Mouse (Mus musculus) retina, adult 2 months (tissue): ENCODE measurements around the gene Arfrp1.
A peak's percentile ranks its signal among the peaks of the same experiment; 100 is the strongest.

Experiments used
- DNase-seq: peaks from one replicate; pipeline ENCODE4 v3.0.0-alpha.2; 2012; ENCODE audit warnings: low read depth, low spot score

Arfrp1 gene

GRCm38 (mm10) chr2:181364860-181365596 is at the start of gene Arfrp1, which contains the start of gene Zgpat:
TSS of gene Arfrp1 (minus strand) at chr2:181365404.
TSS of gene Zgpat (plus strand) at chr2:181364928.
- peak; percentile 67 for DNase-seq

DNA sequence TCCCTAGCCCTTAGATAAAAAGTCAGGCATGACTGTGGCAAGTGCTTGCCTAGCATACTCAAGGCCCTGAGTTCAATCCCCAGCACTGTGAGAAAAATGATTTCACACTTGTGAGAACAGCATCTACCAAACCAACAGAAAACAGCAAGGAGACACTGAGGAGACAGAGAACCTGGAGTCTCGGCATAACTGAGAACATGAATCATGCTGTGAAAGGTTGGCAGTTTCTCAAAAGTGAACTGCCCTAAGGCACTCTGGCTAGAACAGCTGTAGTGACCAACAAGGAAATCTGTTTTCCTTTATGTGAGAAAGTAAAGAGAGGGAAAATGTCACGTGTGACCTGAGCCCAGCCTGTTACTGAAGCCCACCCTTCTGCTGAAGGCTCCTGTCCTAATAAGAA is 47.9 kb upstream of the Arfrp1 start:
- DNase-seq, result no peak

DNA sequence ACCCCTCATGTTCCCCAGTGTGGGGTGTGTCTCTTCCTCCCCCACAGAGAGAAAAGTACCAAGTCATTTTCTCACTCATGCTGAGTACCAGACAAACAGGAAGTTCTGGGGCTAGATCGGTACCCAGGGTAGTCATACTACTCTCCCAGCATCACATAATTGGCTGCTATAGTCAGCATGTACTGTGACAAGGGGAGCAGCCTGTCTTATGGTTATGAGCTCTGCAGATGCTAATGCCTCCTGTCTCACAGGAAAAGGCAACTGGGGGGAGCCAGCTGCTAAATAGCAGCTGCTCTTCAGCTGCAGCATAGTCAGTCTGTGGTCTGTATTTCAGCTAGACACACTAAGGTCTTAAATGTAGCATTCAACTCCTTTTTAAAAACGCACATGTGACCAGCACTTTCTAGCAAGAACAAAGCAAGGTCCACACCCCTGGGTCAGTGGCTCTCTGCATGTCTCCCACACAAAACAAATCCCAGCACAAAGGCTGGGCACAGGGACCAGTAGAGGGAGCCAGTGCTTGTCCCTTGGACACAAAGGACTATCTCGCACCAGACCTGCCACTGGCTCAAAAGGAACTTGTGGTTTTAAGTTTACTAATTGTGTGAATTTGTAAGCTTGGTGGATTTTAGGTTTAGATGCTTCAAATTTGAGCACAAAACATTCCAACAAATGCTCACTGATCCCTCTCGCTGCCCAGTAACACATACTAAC is 45.7 kb upstream of the Arfrp1 start:
- DNase-seq, result peak; percentile 36

DNA sequence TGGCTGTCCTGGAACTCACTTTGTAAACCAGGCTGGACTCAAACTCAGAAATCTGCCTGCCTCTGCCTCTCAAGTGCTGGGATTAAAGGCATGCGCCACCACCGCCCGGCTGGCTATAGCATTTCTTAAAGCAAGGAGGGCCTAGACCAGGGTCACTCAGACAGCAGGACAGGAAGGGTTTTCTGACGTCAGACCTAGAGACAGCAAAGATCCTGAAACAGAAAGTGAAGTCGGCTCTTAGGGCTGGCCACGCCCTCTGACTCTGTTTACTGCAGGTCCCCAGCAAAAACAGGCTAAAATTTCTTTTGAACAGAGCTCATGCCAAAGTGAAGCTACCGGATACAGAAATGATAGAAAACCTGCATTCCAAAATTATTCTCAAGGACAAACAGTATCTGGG is 44.4 kb upstream of the Arfrp1 start:
- DNase-seq, result no peak

- no peak for DNase-seq
Measured at GRCm38 (mm10) chr2:181403722-181404121, 38.5 kb upstream of the Arfrp1 start.

- DNase-seq, result no peak
Measured at GRCm38 (mm10) chr2:181401497-181401896, 36.3 kb upstream of the Arfrp1 start.

GRCm38 (mm10) chr2:181397207-181397761 is 32.1 kb upstream of the Arfrp1 start:
- no peak for DNase-seq

DNA sequence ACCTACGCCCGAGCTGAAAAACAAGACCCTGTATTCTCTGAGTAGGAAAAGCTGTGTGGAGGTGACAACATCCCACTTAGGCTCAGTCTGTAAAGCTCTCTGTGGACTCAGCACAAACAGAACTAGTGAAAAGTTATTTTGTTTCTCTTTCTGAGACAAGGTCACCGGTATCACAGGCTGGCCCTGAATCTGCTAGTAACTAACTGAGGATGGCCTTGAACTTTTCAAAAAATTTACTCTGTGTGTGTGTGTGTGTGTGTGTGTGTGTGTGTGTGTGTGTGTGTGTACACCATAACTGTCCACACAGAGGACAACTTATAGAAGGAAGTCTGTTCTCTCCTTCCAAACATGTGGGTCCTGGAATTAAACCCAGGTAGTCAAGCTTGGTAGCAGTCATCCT is 28.9 kb upstream of the Arfrp1 start:
- no peak for DNase-seq

DNA sequence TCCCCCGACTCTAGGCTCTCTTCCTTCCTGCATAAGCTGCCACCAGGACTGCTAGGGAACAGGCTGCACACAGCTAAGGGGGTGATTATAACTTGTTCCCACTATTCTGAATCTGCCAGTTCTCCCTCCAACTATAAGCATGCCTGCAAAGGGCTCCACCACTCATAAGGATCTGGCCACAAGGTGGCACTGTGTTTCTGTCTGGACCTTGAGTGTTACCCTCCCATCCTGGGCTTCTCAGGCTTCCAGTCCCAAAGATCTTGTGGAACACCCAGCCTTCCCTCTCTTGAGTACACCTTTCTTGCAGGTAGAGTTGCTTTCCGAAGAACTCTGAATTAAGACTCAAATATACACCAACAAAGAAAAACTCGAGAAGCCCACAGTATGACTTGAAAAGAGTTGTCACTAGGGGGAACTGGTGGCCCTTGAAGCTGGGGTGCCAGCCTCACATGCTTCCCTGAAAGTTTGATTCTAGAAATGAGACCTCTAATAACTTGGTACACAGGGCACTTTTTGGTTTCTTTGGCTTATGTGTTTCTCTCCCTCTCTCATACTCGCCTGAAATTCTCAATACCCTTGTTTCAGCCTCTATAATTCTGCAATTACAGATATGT is 27.5 kb upstream of the Arfrp1 start:
- peak; percentile 63 for DNase-seq

GRCm38 (mm10) chr2:181391541-181391940 is 26.3 kb upstream of the Arfrp1 start:
- DNase-seq, result no peak

DNA sequence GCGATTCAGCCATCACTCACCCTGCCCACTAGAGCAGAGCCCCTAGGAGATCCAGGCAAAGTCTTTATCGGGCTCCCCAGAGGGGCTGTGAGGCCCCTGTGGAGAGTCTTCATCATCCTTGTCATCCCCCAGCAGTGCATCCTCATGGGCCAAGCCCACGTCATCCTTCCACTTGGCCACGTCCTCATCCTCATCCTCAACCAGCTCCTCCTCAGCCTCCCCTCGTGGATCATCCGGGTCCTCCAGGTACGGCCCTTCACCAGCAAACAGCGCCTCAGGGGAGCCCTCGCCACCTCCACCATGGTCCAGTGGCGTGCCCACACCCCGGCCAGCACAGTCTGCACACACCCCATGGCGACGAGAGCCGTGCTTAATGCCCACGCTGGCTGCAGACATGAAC is 25.8 kb upstream of the Arfrp1 start:
- DNase-seq, result no peak

DNA sequence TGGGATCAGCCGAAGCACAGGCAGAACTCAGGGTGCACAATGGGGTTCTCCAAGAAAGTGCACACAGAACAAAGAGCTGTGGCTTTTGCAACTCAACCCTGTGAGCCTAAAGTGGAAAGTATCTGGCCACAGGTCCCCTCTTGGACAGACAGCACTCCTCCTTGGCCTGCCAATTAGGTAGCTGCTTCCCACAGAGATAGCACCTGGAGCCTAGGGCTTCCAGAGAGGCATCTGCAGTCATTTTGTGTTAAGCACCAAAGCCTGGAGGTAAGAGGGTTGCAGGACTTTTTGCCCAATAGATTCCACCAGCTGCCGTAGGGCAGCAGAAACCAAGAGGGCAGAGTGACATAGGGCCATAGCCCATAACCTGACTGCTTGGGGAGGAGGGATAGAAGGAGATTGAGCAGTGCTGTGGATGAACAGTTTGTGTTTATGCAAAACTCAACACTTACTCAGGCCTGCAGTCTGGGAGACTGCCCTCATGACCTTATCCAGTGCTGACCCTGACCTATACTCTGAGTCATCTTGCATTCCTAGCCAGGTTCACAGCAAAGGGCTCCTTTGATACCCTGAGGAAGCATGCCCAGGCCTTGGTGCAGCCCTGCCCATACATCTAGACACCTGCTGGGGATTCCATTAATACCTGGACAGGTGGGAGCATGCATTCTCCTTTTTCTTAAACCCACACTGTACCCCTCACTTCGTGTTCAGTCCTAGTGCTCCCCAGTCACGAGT is 25.1 kb upstream of the Arfrp1 start:
- no peak for DNase-seq

- no peak for DNase-seq
Measured at GRCm38 (mm10) chr2:181386663-181387210, 21.5 kb upstream of the Arfrp1 start.

DNA sequence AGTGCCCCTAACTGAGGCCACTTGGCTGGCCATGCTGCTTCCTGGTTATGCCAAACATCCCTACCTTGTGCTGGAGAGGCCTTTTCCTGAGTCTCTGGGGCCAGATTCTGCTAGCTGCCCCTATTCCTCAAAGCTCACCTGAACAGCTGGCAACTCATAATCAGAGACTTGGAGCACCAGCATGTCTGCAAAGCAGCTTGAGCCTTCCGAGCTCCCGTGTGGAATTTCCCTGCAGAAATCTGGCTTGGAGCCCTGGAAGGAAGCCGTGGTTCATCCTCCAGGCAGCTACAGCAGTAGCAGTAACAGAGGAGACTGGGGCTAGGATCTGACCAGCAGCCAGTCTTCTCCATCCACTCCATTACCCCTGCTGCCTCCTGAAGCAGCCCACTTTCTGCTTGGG is 20.7 kb upstream of the Arfrp1 start:
- no peak for DNase-seq

DNA sequence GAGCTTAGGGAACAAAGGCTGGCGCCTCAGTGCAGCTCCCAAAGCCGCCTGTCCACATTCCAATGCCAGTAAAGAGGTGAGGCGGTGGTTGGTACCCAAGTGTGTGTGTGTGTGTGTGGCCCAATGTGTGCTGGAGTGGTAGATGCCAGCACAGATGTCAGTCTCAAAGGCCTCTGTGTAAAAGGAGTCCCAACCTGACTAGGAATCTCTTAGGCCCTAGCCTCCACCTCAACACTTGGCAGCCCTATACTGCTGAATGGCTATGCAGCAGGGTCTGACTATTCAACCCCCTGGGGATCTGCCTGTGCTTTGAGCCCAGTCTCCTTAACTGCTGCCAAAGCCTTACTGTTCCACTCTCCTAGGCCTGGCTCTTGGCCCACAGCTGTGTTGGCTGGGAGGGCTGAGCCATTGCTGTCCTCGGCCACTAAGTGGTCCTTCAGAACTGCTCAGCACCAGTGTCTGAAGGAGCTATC is 19.8 kb upstream of the Arfrp1 start:
- no peak for DNase-seq

DNA sequence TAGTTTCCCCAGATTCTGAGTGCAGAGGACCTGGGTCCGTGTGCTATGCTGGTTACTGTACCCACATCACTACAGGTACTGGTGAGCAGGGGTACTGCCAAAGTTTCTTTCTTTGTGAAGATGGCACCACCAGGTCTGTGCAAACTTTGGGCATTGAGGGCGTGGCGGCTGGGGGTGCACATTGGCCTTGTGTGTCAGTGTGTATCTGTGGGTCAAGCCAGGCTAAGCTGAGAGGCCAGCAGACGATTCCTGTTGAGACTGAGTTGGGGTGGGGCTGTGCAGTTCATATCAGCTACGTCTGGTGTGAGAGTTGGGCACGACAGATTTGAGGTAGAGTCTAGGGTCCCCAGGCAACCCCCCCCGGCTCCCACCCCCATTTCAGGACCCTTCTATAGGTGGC is 19.3 kb upstream of the Arfrp1 start:
- no peak for DNase-seq

DNA sequence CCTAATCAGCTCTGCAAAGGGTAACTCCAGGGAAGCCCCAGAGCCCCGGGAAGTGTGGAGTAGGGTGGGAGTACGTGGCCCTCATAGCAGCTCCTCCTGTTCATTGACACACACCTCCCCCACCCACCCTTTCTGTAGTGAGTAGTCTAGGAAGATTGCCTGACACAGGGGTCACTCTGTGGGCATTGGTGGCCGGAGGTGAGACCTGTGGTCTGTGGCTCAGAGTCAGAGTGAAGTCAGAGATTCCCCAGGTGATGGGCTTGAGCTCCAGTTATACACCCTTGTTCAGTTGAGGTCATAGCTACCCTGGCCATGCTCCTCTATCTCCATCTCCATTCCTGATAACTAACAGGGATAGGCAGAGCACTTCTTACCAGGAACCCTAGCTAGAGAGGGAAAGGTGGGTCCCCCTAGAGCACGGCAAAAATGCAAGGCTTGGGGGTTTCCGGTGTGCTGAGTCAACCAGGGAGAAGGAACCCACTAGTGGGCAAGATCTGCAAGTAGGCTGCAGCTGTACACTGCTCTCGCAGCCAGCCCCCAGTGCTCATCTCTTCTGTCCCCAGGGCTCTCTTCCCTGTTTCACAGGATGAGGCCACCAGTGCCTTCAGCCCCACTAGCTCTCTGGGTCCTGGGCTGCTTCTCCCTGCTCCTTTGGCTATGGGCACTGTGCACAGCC is 16.6 kb upstream of the Arfrp1 start:
- DNase-seq, result no peak

DNA sequence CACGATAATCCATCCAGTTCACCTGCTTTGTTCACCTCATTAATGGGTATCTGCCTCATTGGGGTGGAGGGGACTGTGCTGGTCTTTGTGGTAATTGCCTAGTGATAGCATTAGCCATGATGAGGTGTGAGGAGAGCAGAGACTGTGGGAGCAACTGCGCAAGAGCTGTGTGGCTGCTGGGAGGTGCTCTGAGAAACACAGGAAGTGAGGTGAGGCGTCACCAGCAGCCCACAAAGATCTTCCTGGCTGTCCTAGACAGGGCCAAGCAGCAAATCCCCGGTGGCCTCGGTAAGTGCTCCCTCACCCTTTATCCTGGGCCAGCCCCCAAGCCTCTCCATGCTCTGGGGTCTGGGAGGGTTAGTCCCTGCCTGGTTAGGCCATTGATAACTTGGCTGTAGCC is 15.9 kb upstream of the Arfrp1 start:
- DNase-seq, result no peak

DNA sequence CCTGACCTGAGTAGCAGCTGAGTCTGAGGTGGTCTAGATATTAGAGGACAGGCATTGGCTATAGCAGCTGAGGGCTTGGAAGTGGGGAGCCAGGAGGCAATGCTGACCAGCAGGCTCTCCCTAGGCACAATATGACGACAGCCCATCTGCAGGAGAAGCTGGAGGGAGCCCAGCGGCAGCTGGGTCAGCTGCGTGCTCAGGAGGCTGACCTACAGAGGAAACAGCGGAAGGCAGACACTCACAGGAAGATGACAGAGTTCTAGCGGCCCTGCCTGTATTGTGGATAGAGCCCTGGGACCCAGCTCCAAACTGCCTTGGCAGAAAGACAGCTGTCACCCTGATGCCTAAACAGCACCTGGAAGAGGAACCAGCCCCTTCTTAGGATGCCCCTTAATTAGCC is 15.0 kb upstream of the Arfrp1 start:
- DNase-seq, result no peak

DNA sequence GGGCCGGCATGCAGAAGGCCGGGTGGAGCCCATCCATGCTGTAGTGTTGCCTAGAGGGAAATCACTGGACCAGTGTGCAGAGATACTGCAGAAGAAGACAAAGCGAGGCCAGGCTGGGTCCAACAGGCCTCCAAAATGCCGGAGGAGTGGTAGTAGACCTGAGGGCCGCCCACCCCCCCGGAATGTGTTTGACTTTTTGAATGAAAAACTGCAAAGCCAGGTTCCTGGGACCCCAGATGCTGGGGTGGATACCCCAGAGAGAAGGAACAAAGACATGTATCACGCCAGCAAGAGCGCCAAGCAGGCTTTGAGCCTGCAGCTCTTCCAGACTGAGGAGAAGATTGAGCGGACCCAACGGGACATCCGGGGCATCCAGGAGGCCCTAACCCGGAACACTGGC is 14.6 kb upstream of the Arfrp1 start, which contains the start of gene Lime1:
Gene Lime1, plus strand, starts transcription at position 301 of the 400 bp plus-strand sequence.
- DNase-seq, result no peak

DNA sequence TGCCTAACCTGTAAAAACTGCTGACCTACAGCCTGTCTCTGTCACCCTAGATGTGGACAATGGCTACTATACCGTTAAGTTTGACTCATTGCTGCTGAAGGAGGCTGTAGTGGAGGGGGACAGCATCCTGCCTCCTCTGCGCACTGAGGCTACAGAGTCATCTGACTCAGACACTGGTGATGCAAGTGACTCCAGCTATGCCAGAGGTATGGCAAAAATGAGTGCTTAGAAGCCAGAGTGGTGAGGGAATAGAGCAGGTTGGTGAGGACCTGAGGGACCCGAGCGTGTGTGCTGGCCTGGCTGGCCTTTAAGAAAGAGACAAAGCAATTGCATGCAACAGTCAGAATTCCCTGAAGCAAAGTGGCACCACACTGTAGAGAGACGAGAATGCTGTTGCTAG is 13.5 kb upstream of the Arfrp1 start:
- no peak for DNase-seq
